Mouse (Mus musculus) thymus, postnatal 25 days (tissue): ENCODE results near the gene Egln1.

Experiments
- DNase-seq: peaks from one replicate; pipeline ENCODE4 v3.0.0; 2022

Egln1 gene

GRCm38 (mm10) chr8:124898251-124898905 lies 50.7 kb downstream of the Egln1 start:
- no peak for DNase-seq

GRCm38 (mm10) chr8:124897386-124898250 lies 51.5 kb downstream of the Egln1 start, which contains the start of the genes Exoc8 and Sprtn:
Exoc8 (minus strand) TSS chr8:124897705.
Sprtn (plus strand) TSS chr8:124897886.
- peak; percentile 98 for DNase-seq

- DNase-seq, result peak; percentile 53
These were observed 52.3 kb downstream of the Egln1 start for GRCm38 (mm10) chr8:124896632-124897385.

DNA sequence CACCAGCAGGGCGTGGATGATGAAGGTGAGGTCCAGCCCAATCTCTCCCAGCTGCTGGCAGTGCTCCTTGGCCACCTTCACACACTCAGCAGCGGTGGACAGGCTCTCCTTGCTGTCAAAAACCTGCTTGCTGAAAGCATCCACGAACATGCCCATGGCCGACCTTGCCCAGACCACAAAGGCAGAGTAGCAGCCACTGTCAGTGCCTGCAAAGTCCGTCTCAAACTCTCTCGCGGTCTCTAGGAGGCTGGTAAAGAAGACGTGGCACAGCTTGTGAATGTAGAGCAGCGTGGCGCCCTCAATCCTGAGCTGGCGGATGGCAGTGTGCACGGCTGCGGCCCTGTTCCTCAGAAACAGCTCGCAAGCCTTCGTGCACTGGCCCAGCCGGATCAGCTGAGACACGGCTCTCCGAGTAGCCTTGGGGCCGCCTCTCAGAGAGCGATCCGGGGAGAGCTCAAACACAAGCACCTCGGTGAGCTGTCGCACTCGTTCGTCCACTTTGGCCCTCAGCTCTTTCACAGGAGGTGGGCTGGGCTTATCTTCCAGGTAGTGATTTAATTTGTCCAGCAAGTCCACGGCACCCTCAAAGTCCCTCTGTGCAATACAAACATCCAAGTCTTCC lies 53.0 kb downstream of the Egln1 start:
- DNase-seq, result no peak

DNA sequence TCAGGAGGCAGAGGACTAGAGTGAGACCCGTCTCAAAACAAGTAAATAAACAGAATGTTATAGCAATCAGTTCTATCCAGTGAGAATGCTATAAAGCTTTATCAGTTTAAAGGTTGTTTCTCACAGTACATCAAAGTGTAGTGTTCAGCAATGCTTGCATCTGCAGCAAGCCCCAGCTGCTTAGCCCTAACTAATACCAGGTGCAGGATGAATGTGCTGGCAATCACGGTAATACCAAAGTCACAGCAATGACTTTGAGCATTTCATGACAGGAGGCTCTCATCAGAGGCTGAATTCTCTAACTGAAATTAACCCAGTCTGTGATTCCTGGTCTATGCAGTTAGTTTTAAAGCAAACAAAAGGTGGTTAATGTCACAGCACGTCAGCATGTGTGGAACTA lies 56.5 kb downstream of the Egln1 start:
- DNase-seq, result no peak

- DNase-seq, result peak; percentile 11
These were observed 60.7 kb downstream of the Egln1 start for GRCm38 (mm10) chr8:124888385-124888784.

- DNase-seq, result no peak
These were observed 70.1 kb downstream of the Egln1 start for GRCm38 (mm10) chr8:124878946-124879526.

DNA sequence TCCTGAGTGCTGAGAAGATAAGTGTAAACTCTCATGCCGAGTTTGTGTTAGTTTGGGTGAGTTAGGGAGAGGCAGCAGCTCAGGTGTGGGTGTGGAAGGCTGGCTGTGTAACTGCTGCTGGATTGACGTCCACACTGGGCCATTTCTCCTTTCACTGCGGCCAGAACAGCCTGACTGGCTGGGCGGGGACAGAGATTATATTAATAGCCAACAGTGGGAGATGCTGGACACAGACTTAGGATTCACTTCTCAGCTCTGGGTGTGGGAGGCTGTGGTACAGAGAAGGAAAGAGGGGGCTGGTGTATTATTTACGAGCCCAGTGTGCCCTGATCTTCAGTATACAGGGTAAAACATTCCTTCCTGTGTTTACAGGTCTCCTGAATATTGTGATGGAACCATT lies 71.0 kb downstream of the Egln1 start:
- no peak for DNase-seq

DNA sequence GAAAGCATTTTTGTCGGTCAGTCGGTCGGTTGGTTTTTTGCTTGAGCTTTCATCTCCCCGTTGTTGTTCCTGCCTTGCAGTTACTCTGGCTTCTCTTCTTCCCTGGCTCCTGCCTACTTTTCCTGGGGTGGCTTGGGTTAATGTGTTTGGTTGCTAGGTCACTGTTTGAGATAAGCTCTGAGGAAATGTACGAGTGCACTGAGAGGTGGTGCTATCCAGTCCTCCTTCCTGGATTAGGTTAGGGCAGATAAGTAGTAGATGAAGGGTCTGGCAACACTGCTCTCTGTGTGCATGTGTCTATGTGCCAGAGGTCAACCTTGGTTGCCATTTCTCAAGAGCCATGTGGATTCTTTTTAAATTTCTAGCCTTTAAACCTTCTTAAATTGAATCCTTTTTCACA lies 76.4 kb downstream of the Egln1 start:
- DNase-seq, result no peak

GRCm38 (mm10) chr8:124872081-124872480 lies 77.0 kb downstream of the Egln1 start:
- no peak for DNase-seq

GRCm38 (mm10) chr8:124871474-124871873 lies 77.7 kb downstream of the Egln1 start:
- DNase-seq, result no peak

DNA sequence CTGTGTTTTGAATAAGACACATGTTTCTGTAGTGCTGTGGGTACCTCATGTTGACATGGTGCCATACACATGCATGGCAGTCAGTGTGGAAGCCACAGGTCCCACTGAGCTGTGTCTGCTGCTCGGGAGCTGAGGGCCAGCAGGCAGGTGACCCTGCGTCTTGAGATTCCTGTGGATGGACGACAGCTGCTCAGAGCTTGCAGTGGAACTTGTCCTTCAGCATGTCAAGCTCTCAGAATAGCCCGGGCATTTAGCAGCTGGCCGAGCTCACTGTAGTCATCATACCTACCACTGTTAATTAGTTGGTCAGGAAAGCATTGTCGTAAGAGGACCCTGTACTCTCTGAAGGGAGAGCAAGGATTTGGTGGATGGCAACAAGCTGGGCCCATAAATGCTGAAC lies 79.4 kb downstream of the Egln1 start:
- no peak for DNase-seq

- no peak for DNase-seq
These were observed 82.0 kb downstream of the Egln1 start for GRCm38 (mm10) chr8:124867126-124867525.

DNA sequence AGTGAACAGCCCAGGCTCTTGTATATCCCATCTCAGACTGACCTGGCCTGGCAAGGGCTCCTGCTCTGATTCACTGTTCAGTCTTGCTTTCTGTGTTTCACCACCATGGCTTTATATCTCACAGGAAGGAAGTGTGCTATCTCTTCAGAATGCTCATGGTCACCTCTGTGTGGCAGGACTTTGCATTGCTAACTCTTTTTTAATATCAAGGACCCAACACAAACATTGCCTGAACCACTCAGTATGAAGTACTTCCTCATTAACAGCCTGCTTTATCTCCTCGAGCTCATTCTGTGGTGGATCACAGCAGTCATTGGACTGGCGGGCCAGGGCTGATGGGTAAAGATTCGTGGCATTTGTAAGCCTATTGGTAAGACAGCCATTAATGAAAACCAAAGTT lies 82.5 kb downstream of the Egln1 start:
- DNase-seq, result no peak

- DNase-seq, result peak; percentile 22
These were observed 85.4 kb downstream of the Egln1 start for GRCm38 (mm10) chr8:124863729-124864128.

- DNase-seq, result no peak
These were observed 85.9 kb downstream of the Egln1 start for GRCm38 (mm10) chr8:124863163-124863677.

- peak; percentile 95 for DNase-seq
These were observed 86.6 kb downstream of the Egln1 start, which contains the start of the genes Gnpat and 2810004N23Rik for GRCm38 (mm10) chr8:124862321-124863162. Gnpat (plus strand) TSS chr8:124863033. 2810004N23Rik (minus strand) TSS chr8:124863120.

- no peak for DNase-seq
These were observed 88.9 kb downstream of the Egln1 start for GRCm38 (mm10) chr8:124860188-124860587.

- peak; percentile 46 for DNase-seq
These were observed 89.7 kb downstream of the Egln1 start for GRCm38 (mm10) chr8:124859466-124859865.
